In genomic region chr13:107406977-107407673, GRCm38 (mm10) we compare ENCODE assay signal across 12 mouse cellular contexts.
DNase-seq lines count a peak whose midpoint lies in the region; ATAC-seq and TF ChIP-seq lines count a peak whose summit lies in the region.
"Had no signal": no experiment of that assay in that cellular context is flagged by ENCODE, and none has a peak within 500 bp of the region (broad histone marks: within the 10 kb centered on the region; RNA-seq: fewer than 3 reads in every experiment).

No protein-coding gene starts in this region.

- H3K27me3 ChIP-seq in midbrain, embryonic 12.5 days: no peaks in the 10 kb centered on the region
- H3K27me3 ChIP-seq in midbrain, embryonic 11.5 days (ENCODE audit: control insufficient read depth, insufficient read depth, low read length): no peaks in the 10 kb centered on the region
- H3K27me3 ChIP-seq in hindbrain, postnatal 0 days (ENCODE audit: insufficient read depth, low read length): no peaks in the 10 kb centered on the region
- H3K27me3 ChIP-seq in embryonic facial prominence, embryonic 10.5 days (replicated peaks; ENCODE audit: low read depth, poor library complexity, severe bottlenecking): no peaks in the 10 kb centered on the region
- H3K27me3 ChIP-seq: CH12.LX had no signal

- peaks cover 10% of the 10 kb centered on the region; the same call in 1 of the 2 replicates for H3K4me1 ChIP-seq in midbrain, embryonic 12.5 days
- H3K4me1 ChIP-seq in midbrain, embryonic 11.5 days (ENCODE audit: control insufficient read depth, insufficient read depth, low read length): no peaks in the 10 kb centered on the region
- H3K4me1 ChIP-seq in hindbrain, postnatal 0 days (ENCODE audit: insufficient read depth, low read length): no peaks in the 10 kb centered on the region
- no peaks in the 10 kb centered on the region for H3K4me1 ChIP-seq in embryonic facial prominence, embryonic 10.5 days

- intact Hi-C loops in left cerebral cortex, postnatal 25 days (cut with DNase I): no loop called here

- H3K4me2 ChIP-seq in midbrain, embryonic 12.5 days (replicated peaks): no peak overlapping the region
- no peak overlapping the region for H3K4me2 ChIP-seq in midbrain, embryonic 11.5 days
- H3K4me2 ChIP-seq in hindbrain, postnatal 0 days (ENCODE audit: low read depth, low read length): no peak overlapping the region

- TF ChIP-seq CTCF in hindbrain, postnatal 0 days (IDR thresholded peaks at IDR 0.05; ENCODE audit: low read depth): peak; percentile 28

- ATAC-seq in midbrain, embryonic 12.5 days (ENCODE audit: low FRiP score, low read depth): peak; percentile 70; the same call in 1 of the 2 replicates
- no peak for ATAC-seq in midbrain, embryonic 11.5 days (ENCODE audit: low FRiP score)
- ATAC-seq in hindbrain, postnatal 0 days: peak; percentile 92
- ATAC-seq: activated CD4-positive, CD25-positive, alpha-beta regulatory T cell, adult 4 months had no signal

- peak overlapping the region; percentile 11; the same call in 1 of the 2 replicates for H3K27ac ChIP-seq in midbrain, embryonic 12.5 days (replicated peaks)
- no peak overlapping the region for H3K27ac ChIP-seq in midbrain, embryonic 11.5 days (ENCODE audit: low read depth, low read length)
- peak overlapping the region; percentile 68; the same call in 1 of the 2 replicates for H3K27ac ChIP-seq in hindbrain, postnatal 0 days
- no peak overlapping the region for H3K27ac ChIP-seq in embryonic facial prominence, embryonic 10.5 days (replicated peaks)

- no peaks in the 10 kb centered on the region for H3K36me3 ChIP-seq in midbrain, embryonic 12.5 days
- H3K36me3 ChIP-seq in midbrain, embryonic 11.5 days (ENCODE audit: control insufficient read depth, insufficient read depth, low read length): no peaks in the 10 kb centered on the region
- no peaks in the 10 kb centered on the region for H3K36me3 ChIP-seq in hindbrain, postnatal 0 days (ENCODE audit: insufficient read depth, low read length)
- no peaks in the 10 kb centered on the region for H3K36me3 ChIP-seq in embryonic facial prominence, embryonic 10.5 days (replicated peaks)

- no peak overlapping the region for H3K9ac ChIP-seq in midbrain, embryonic 12.5 days (replicated peaks)
- no peak overlapping the region for H3K9ac ChIP-seq in midbrain, embryonic 11.5 days (ENCODE audit: low read length)
- H3K9ac ChIP-seq in hindbrain, postnatal 0 days (replicated peaks; ENCODE audit: low read length): no peak overlapping the region

- WGBS in midbrain, embryonic 12.5 days: 88% methylated on average over 5 of the region's 5 CpGs
- 85% methylated on average over 5 of the region's 5 CpGs for WGBS in midbrain, embryonic 11.5 days
- WGBS in hindbrain, postnatal 0 days: 58% methylated on average over 5 of the region's 5 CpGs
- WGBS in embryonic facial prominence, embryonic 10.5 days: 81% methylated on average over 5 of the region's 5 CpGs

- no peak for DNase-seq in midbrain, embryonic 11.5 days (ENCODE audit: low spot score, missing footprints)
- peak; percentile 60 for DNase-seq in hindbrain, postnatal 0 days (ENCODE audit: low spot score)
- peak; percentile 44 to 64 for DNase-seq in left cerebral cortex, postnatal 25 days (ENCODE audit: low spot score in 2 of 2)
- DNase-seq in telencephalon, adult 2 months (ENCODE audit: low read depth, low spot score): peak; percentile 19
- no peak for DNase-seq in embryonic facial prominence, embryonic 10.5 days (ENCODE audit: low spot score)
- no peak for DNase-seq in kidney, postnatal 10 days
- DNase-seq in ovary, postnatal 36 days (ENCODE audit: low spot score): no peak
- DNase-seq: kidney, adult 9 months; lung, adult 18-20 months had no signal

- no peak overlapping the region for H3K4me3 ChIP-seq in midbrain, embryonic 12.5 days
- no peak overlapping the region for H3K4me3 ChIP-seq in midbrain, embryonic 11.5 days (ENCODE audit: low read depth, low read length)
- no peak overlapping the region for H3K4me3 ChIP-seq in hindbrain, postnatal 0 days (ENCODE audit: low read length)
- H3K4me3 ChIP-seq in embryonic facial prominence, embryonic 10.5 days: no peak overlapping the region

- H3K9me3 ChIP-seq in midbrain, embryonic 12.5 days: no peaks in the 10 kb centered on the region
- no peaks in the 10 kb centered on the region for H3K9me3 ChIP-seq in midbrain, embryonic 11.5 days (ENCODE audit: control insufficient read depth, low read length)
- H3K9me3 ChIP-seq in hindbrain, postnatal 0 days (ENCODE audit: low read length): no peaks in the 10 kb centered on the region
- no peaks in the 10 kb centered on the region for H3K9me3 ChIP-seq in embryonic facial prominence, embryonic 10.5 days

Comparison
In these comparisons a context has a peak if more than half of its experiments do, and no peak if none do; other contexts are left out.
1. H3K27ac ChIP-seq: peak in midbrain, embryonic 12.5 days (single experiment) and hindbrain, postnatal 0 days (single experiment); none in midbrain, embryonic 11.5 days (single experiment) and embryonic facial prominence, embryonic 10.5 days (single experiment).
2. DNase-seq: peak in hindbrain, postnatal 0 days (single experiment), left cerebral cortex, postnatal 25 days (2 of 2) and telencephalon, adult 2 months (single experiment); none in midbrain, embryonic 11.5 days (single experiment), embryonic facial prominence, embryonic 10.5 days (single experiment), kidney, postnatal 10 days (single experiment) and ovary, postnatal 36 days (single experiment).